Mouse (Mus musculus) heart, adult 9 months (tissue): ENCODE results near the gene Slc22a23.

Source experiments
- DNase-seq, 2 experiments: peaks; one replicate each; pipeline ENCODE4 v3.0.0; 2022; ENCODE audit warnings: low spot score in 2 of 2

Slc22a23 gene

GRCm38 (mm10) chr13:34163304-34163975 lies 181.5 kb downstream of the Slc22a23 start:
- no peak for DNase-seq

GRCm38 (mm10) chr13:34162491-34163303 lies 182.3 kb downstream of the Slc22a23 start, which contains the start of gene Psmg4:
Gene Psmg4 (plus strand): TSS chr13:34162964.
- peak; percentile 91 to 94 for DNase-seq

GRCm38 (mm10) chr13:34159926-34160325 lies 185.1 kb downstream of the Slc22a23 start:
- no peak for DNase-seq

GRCm38 (mm10) chr13:34157596-34158157 lies 187.3 kb downstream of the Slc22a23 start:
- DNase-seq = no peak

GRCm38 (mm10) chr13:34156840-34157185 lies 188.2 kb downstream of the Slc22a23 start:
- DNase-seq = no peak

- no peak for DNase-seq
These were observed 188.7 kb downstream of the Slc22a23 start for GRCm38 (mm10) chr13:34156133-34156839.

- peak in 1 of 2 experiments; percentile 65 for DNase-seq
These were observed 190.1 kb downstream of the Slc22a23 start for GRCm38 (mm10) chr13:34154931-34155272.

GRCm38 (mm10) chr13:34154217-34154930 lies 190.6 kb downstream of the Slc22a23 start:
- DNase-seq = peak in 1 of 2 experiments; percentile 73

GRCm38 (mm10) chr13:34153254-34154011 lies 191.5 kb downstream of the Slc22a23 start:
- peak in 1 of 2 experiments; percentile 36 for DNase-seq

GRCm38 (mm10) chr13:34152695-34153094 lies 192.3 kb downstream of the Slc22a23 start:
- no peak for DNase-seq

GRCm38 (mm10) chr13:34151425-34151824 lies 193.6 kb downstream of the Slc22a23 start:
- DNase-seq = no peak

- no peak for DNase-seq
These were observed 194.5 kb downstream of the Slc22a23 start for GRCm38 (mm10) chr13:34150271-34151027.

- DNase-seq = no peak
These were observed 195.4 kb downstream of the Slc22a23 start for GRCm38 (mm10) chr13:34149463-34150176.

GRCm38 (mm10) chr13:34148767-34149392 lies 196.1 kb downstream of the Slc22a23 start:
- peak; percentile 78 to 81 for DNase-seq

- DNase-seq = no peak
These were observed 196.8 kb downstream of the Slc22a23 start for GRCm38 (mm10) chr13:34148181-34148580.

- DNase-seq = no peak
These were observed 198.1 kb downstream of the Slc22a23 start for GRCm38 (mm10) chr13:34146916-34147315.

- DNase-seq = no peak
These were observed 201.6 kb downstream of the Slc22a23 start for GRCm38 (mm10) chr13:34143389-34143788.

- no peak for DNase-seq
These were observed 208.4 kb downstream of the Slc22a23 start for GRCm38 (mm10) chr13:34136605-34137004.

GRCm38 (mm10) chr13:34134276-34134675 lies 210.7 kb downstream of the Slc22a23 start:
- no peak for DNase-seq
